Mouse (Mus musculus) stomach, embryonic 16.5 days (tissue): Measurements from ENCODE around the gene Parp12. TPM values are rescaled to one million over a fixed set of nuclear protein-coding genes. Genes with fewer than 3 reads are reported as not detected.

Experiments used
- ATAC-seq: fragments of 200-750 bp; cut with Nextera tagmentation; 2 replicates; pipeline ENCODE4 v1.8.0; 2017; ENCODE audit warnings: moderate number of reproducible peaks, moderate TSS enrichment; ENCODE audit not compliant: insufficient read depth, low FRiP score
- H3K27ac ChIP-seq: fragments of 300-500 bp; sonication (generic); 2 replicates; pipeline ENCODE4 v1.5.1; 2014; ENCODE audit warnings: low read length
- H3K27me3 ChIP-seq: fragments of 300-500 bp; sonication (generic); 2 replicates; pipeline ENCODE4 v1.6.1; 2014; ENCODE audit warnings: low read length, control low read depth, mixed read lengths; ENCODE audit not compliant: control insufficient read depth, insufficient read depth
- H3K36me3 ChIP-seq: fragments of 300-500 bp; sonication (generic); 2 replicates; pipeline ENCODE4 v1.6.1; 2014; ENCODE audit warnings: low read length; ENCODE audit not compliant: control insufficient read depth, insufficient read depth
- H3K4me1 ChIP-seq: fragments of 300-500 bp; sonication (generic); 2 replicates; pipeline ENCODE4 v1.6.1; 2014; ENCODE audit warnings: low read length, control low read depth, mixed read lengths; ENCODE audit not compliant: control insufficient read depth, insufficient read depth
- H3K4me2 ChIP-seq: fragments of 300-500 bp; sonication (generic); 2 replicates; pipeline ENCODE4 v1.6.1; 2014; ENCODE audit warnings: low read depth, low read length, mixed read lengths
- H3K4me3 ChIP-seq: fragments of 300-500 bp; sonication (generic); replicated peaks from 2 replicates; pipeline ENCODE4 v1.5.1; 2014; ENCODE audit warnings: mild to moderate bottlenecking, low read length
- H3K9ac ChIP-seq: fragments of 300-500 bp; sonication (generic); 2 replicates; pipeline ENCODE4 v1.6.1; 2014; ENCODE audit warnings: low read length
- H3K9me3 ChIP-seq: fragments of 300-500 bp; sonication (generic); replicated peaks from 2 replicates; pipeline ENCODE4 v1.6.1; 2016; ENCODE audit warnings: low read length, control low read depth; ENCODE audit not compliant: control insufficient read depth
- WGBS: fragments of 180-500 bp; shearing (Covaris S2); extraction: QIAGEN DNeasy Blood & Tissue Kit; methylation state at CpG from one replicate; pipeline ENCODE4 v1.1.7; 2014; 5-methylcytosine and 5-hydroxymethylcytosine counted together
- polyA plus RNA-seq: library from polyadenylated mRNA; unstranded; fragments of >200 nt; fragmentation: Nextera tagmentation; extraction: Ambion mirVana; gene quantifications from 2 replicates; pipeline ENCODE4 v1.2.1, GENCODE M21; 2015

The Parp12 gene
- polyA plus RNA-seq = 7.9 and 9.7 TPM in 2 replicates

- 1% methylated on average over 98 of the region's 101 CpGs for WGBS
- Histone ChIP-seq H3K27me3 (no peaks in the 10 kb centered on the region), H3K9me3 (no peaks in the 10 kb centered on the region), H3K27ac (peak within 1 kb of the TSS; percentile 60), H3K4me3 (peak within 1 kb of the TSS; percentile 62), H3K9ac (peak within 1 kb of the TSS; percentile 76), H3K36me3 (no peaks in the 10 kb centered on the region), H3K4me1 (peaks cover 5% of the 10 kb centered on the region), H3K4me2 (peak within 1 kb of the TSS; percentile 71)
- peak; percentile 83 for ATAC-seq
Observed at GRCm38 (mm10) chr6:39117584-39118455, at the start of gene Parp12. TSS of gene Parp12 (minus strand) at chr6:39118349.

- Histone ChIP-seq H3K27me3 (no peaks in the 10 kb centered on the region), H3K4me3 (no peak overlapping the region), H3K27ac (no peak overlapping the region), H3K4me2 (no peak overlapping the region), H3K9me3 (no peaks in the 10 kb centered on the region), H3K36me3 (no peaks in the 10 kb centered on the region), H3K4me1 (no peaks in the 10 kb centered on the region), H3K9ac (no peak overlapping the region)
- WGBS = 92% methylated on average over 1 of the region's 1 CpGs
- no peak for ATAC-seq
Observed at GRCm38 (mm10) chr6:39164891-39165290, 46.7 kb upstream of the Parp12 start.

- no peak overlapping the region for H3K27ac ChIP-seq
- WGBS = 89% methylated on average over 6 of the region's 6 CpGs
- H3K9ac ChIP-seq = no peak overlapping the region
- H3K4me3 ChIP-seq = no peak overlapping the region
- no peaks in the 10 kb centered on the region for H3K36me3 ChIP-seq
- no peaks in the 10 kb centered on the region for H3K9me3 ChIP-seq
- H3K4me2 ChIP-seq = no peak overlapping the region
- no peak for ATAC-seq
- H3K27me3 ChIP-seq = no peaks in the 10 kb centered on the region
- H3K4me1 ChIP-seq = no peaks in the 10 kb centered on the region
Observed at GRCm38 (mm10) chr6:39161975-39162374, 43.8 kb upstream of the Parp12 start.

GRCm38 (mm10) chr6:39146041-39146440 is 27.9 kb upstream of the Parp12 start:
- H3K27me3 ChIP-seq = no peaks in the 10 kb centered on the region
- ATAC-seq = no peak
- no peaks in the 10 kb centered on the region for H3K4me1 ChIP-seq
- H3K36me3 ChIP-seq = peaks cover 30% of the 10 kb centered on the region
- H3K4me3 ChIP-seq = no peak overlapping the region
- H3K9ac ChIP-seq = no peak overlapping the region
- no peak overlapping the region for H3K4me2 ChIP-seq
- WGBS = 46% methylated on average over 6 of the region's 6 CpGs
- H3K9me3 ChIP-seq = no peaks in the 10 kb centered on the region
- H3K27ac ChIP-seq = no peak overlapping the region

GRCm38 (mm10) chr6:39132556-39132955 is 14.4 kb upstream of the Parp12 start:
- H3K4me1 ChIP-seq = no peaks in the 10 kb centered on the region
- H3K9ac ChIP-seq = no peak overlapping the region
- ATAC-seq = no peak
- H3K4me3 ChIP-seq = no peak overlapping the region
- whole genome bisulfite sequencing = 72% methylated on average over 5 of the region's 5 CpGs
- H3K27me3 ChIP-seq = no peaks in the 10 kb centered on the region
- H3K9me3 ChIP-seq = 0 out of 2 replicates have a peak, but pooled peaks cover 1% of the 10 kb centered on the region
- H3K4me2 ChIP-seq = no peak overlapping the region
- no peak overlapping the region for H3K27ac ChIP-seq
- peaks cover 5% of the 10 kb centered on the region; the same call in 1 of the 2 replicates for H3K36me3 ChIP-seq

- 42% methylated on average over 4 of the region's 4 CpGs for WGBS
- Histone ChIP-seq H3K9ac (no peak overlapping the region), H3K9me3 (0 out of 2 replicates have a peak, but pooled peaks cover 3% of the 10 kb centered on the region), H3K4me3 (no peak overlapping the region), H3K36me3 (peaks cover 5% of the 10 kb centered on the region; the same call in 1 of the 2 replicates), H3K27ac (no peak overlapping the region), H3K4me2 (no peak overlapping the region), H3K27me3 (no peaks in the 10 kb centered on the region), H3K4me1 (no peaks in the 10 kb centered on the region)
- no peak for ATAC-seq
Observed at GRCm38 (mm10) chr6:39131480-39131879, 13.3 kb upstream of the Parp12 start.

DNA sequence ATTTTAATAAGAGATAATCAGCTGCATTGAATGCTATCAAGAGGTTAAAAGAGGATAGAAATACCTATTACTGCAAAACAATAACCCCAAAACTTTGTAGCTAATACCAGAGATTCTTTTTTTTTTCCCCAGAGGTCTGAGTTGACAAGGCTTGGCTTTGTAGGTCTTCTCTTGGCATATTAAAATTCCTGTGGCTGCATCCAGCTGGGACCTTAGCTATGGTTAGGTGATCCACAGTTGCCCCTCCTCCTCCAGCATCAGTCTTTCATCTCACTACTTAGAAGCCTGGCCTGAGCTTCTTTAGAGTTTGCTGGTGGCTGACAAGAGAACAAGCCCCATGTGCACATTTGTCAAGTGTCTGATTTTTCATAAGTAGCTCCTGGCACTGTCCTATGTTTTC is 6.6 kb upstream of the Parp12 start:
- no peaks in the 10 kb centered on the region for H3K4me1 ChIP-seq
- ATAC-seq = no peak
- H3K4me3 ChIP-seq = no peak overlapping the region
- H3K9me3 ChIP-seq = 0 out of 2 replicates have a peak, but pooled peaks cover 3% of the 10 kb centered on the region
- no peak overlapping the region for H3K4me2 ChIP-seq
- no peak overlapping the region for H3K27ac ChIP-seq
- H3K9ac ChIP-seq = no peak overlapping the region
- no peaks in the 10 kb centered on the region for H3K36me3 ChIP-seq
- H3K27me3 ChIP-seq = no peaks in the 10 kb centered on the region

- WGBS = 46% methylated on average over 3 of the region's 3 CpGs
- Histone ChIP-seq H3K36me3 (no peaks in the 10 kb centered on the region), H3K9ac (no peak overlapping the region), H3K4me2 (no peak overlapping the region), H3K27me3 (no peaks in the 10 kb centered on the region), H3K4me3 (no peak overlapping the region), H3K9me3 (no peaks in the 10 kb centered on the region), H3K4me1 (peaks cover 5% of the 10 kb centered on the region), H3K27ac (no peak overlapping the region)
- ATAC-seq = no peak
Observed at GRCm38 (mm10) chr6:39120685-39121084, 2.5 kb upstream of the Parp12 start.

DNA sequence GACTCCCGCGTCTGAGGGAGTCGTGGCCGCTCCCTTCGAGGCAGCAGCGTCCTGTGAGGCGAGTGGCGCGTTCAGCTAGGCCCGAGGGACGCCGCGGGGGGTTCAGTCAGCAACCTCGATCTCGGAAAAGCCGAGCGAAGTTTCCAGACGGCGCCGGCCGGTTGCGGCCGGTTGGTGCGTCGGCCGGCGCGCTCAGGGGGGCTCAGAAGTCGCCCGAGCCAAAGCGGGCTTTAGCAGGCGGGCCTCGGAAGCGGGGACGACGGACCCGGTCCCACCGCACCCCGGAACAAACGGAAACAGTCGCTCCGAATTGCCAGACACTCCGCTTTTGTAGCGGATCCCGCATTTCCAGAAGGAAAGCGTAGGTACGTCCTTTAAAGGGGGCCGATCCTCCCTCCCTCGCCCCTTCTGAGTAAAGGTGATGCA is 320 bp upstream of the Parp12 start:
- WGBS = 11% methylated on average over 48 of the region's 49 CpGs
- Histone ChIP-seq H3K4me2 (peak overlapping the region; percentile 71), H3K27ac (peak overlapping the region; percentile 60), H3K4me3 (peak overlapping the region; percentile 62), H3K9me3 (no peaks in the 10 kb centered on the region), H3K27me3 (no peaks in the 10 kb centered on the region), H3K9ac (peak overlapping the region; percentile 76), H3K36me3 (no peaks in the 10 kb centered on the region), H3K4me1 (peaks cover 5% of the 10 kb centered on the region)
- ATAC-seq = peak; percentile 19; the same call in 1 of the 2 replicates
